Mouse (Mus musculus): Measurements from ENCODE around the gene Aco2. TPM values are rescaled to one million over a fixed set of nuclear protein-coding genes. Genes with fewer than 3 reads are reported as not detected.
"Not testable (repeated sequence)": the region's sequence is repeated elsewhere in the genome, so short reads cannot be mapped to it uniquely, and the experiment has no call there.

Gene Aco2
- total RNA-seq, 2 experiments from 2014 or later = 2,060 to 2,092 TPM

GRCm38 (mm10) chr15:81864238-81864637 is 7.9 kb upstream of the Aco2 start:
- DNase-seq (ENCODE audit: low spot score) = no peak
- intact Hi-C loops (cut with DNase I) = no loop called here

- DNase-seq (ENCODE audit: low spot score) = no peak
- intact Hi-C loops (cut with DNase I) = no loop called here
Measured at GRCm38 (mm10) chr15:81869985-81870384, 2.1 kb upstream of the Aco2 start.

GRCm38 (mm10) chr15:81871604-81872261 is 376 bp upstream of the Aco2 start, which contains the start of gene Phf5a:
Gene Phf5a, minus strand, starts transcription at chr15:81871911.
- peak; percentile 76 for DNase-seq (ENCODE audit: low spot score)
- intact Hi-C loops (cut with DNase I) = no loop called here

- intact Hi-C loops (cut with DNase I) = no loop called here
- DNase-seq (ENCODE audit: low spot score) = no peak
Measured at GRCm38 (mm10) chr15:81879531-81880401, 7.7 kb downstream of the Aco2 start.

GRCm38 (mm10) chr15:81882348-81882747 is 10.2 kb downstream of the Aco2 start:
- DNase-seq (ENCODE audit: low spot score) = no peak
- intact Hi-C loops (cut with DNase I) = no loop called here

GRCm38 (mm10) chr15:81885418-81885934 is 13.4 kb downstream of the Aco2 start:
- intact Hi-C loops (cut with DNase I) = no loop called here
- no peak for DNase-seq (ENCODE audit: low spot score)

GRCm38 (mm10) chr15:81886795-81887550 is 14.9 kb downstream of the Aco2 start:
- no peak for DNase-seq (ENCODE audit: low spot score)
- intact Hi-C loops (cut with DNase I) = no loop called here

GRCm38 (mm10) chr15:81889175-81889574 is 17.1 kb downstream of the Aco2 start:
- intact Hi-C loops (cut with DNase I) = no loop called here
- no peak for DNase-seq (ENCODE audit: low spot score)

GRCm38 (mm10) chr15:81891140-81891802 is 19.2 kb downstream of the Aco2 start:
- DNase-seq (ENCODE audit: low spot score) = no peak
- intact Hi-C loops (cut with DNase I) = no loop called here

- intact Hi-C loops (cut with DNase I) = no loop called here
- no peak for DNase-seq (ENCODE audit: low spot score)
Measured at GRCm38 (mm10) chr15:81891822-81892580, 19.9 kb downstream of the Aco2 start.

GRCm38 (mm10) chr15:81894002-81894401 is 21.9 kb downstream of the Aco2 start:
- intact Hi-C loops (cut with DNase I) = no loop called here

GRCm38 (mm10) chr15:81896407-81896806 is 24.3 kb downstream of the Aco2 start:
- DNase-seq (ENCODE audit: low spot score) = no peak
- intact Hi-C loops (cut with DNase I) = no loop called here

More at GRCm38 (mm10) chr15:81894002-81894401, 21.9 kb downstream of the Aco2 start:
- no peak for DNase-seq (ENCODE audit: low spot score)

GRCm38 (mm10) chr15:81897607-81898285 is 25.6 kb downstream of the Aco2 start:
- no peak for DNase-seq (ENCODE audit: low spot score)

GRCm38 (mm10) chr15:81898751-81899150 is 26.6 kb downstream of the Aco2 start:
- DNase-seq (ENCODE audit: low spot score) = no peak
- intact Hi-C loops (cut with DNase I) = no loop called here

More at GRCm38 (mm10) chr15:81897607-81898285, 25.6 kb downstream of the Aco2 start:
- intact Hi-C loops (cut with DNase I) = no loop called here

- DNase-seq (ENCODE audit: low spot score) = no peak
- intact Hi-C loops (cut with DNase I) = loop anchor here (2.0 kb wide), 1 partner anchor 74 kb away; no protein-coding TSS in a partner anchor
Measured at GRCm38 (mm10) chr15:81904939-81905338, 32.8 kb downstream of the Aco2 start.

- no peak for DNase-seq (ENCODE audit: low spot score)
- intact Hi-C loops (cut with DNase I) = no loop called here
Measured at GRCm38 (mm10) chr15:81907953-81908352, 35.8 kb downstream of the Aco2 start.

- DNase-seq (ENCODE audit: low spot score); intact Hi-C loops (cut with DNase I): not testable (repeated sequence)
Measured at GRCm38 (mm10) chr15:81908767-81909166, 36.7 kb downstream of the Aco2 start.

- DNase-seq (ENCODE audit: low spot score) = no peak
- intact Hi-C loops (cut with DNase I) = no loop called here
Measured at GRCm38 (mm10) chr15:81912498-81912897, 40.4 kb downstream of the Aco2 start.
